Mouse (Mus musculus) embryonic facial prominence, embryonic 11.5 days (tissue): ENCODE data around the gene Prdm12. TPM values are rescaled to one million over a fixed set of nuclear protein-coding genes. Genes with fewer than 3 reads are reported as not detected.
A peak's percentile ranks its signal among the peaks of the same experiment; 100 is the strongest.
"Not testable (repeated sequence)": the region's sequence is repeated elsewhere in the genome, so short reads cannot be mapped to it uniquely, and the experiment has no call there.

Source experiments
- ATAC-seq: fragments of 200-750 bp; cut with Nextera tagmentation; replicated peaks from 2 replicates; pipeline ENCODE4 v1.8.0; 2017; ENCODE audit warnings: low read depth; ENCODE audit not compliant: insufficient number of reproducible peaks, low FRiP score, low TSS enrichment
- DNase-seq: peaks from one replicate; pipeline ENCODE4 v3.0.0-alpha.2; 2015; ENCODE audit warnings: low spot score
- H3K27ac ChIP-seq: fragments of 300-500 bp; sonication (generic); replicated peaks from 2 replicates; pipeline ENCODE4 v1.5.1; 2014; ENCODE audit warnings: mild to moderate bottlenecking, low read depth, low read length, control low read depth
- H3K27me3 ChIP-seq: fragments of 300-500 bp; sonication (generic); 2 replicates; pipeline ENCODE4 v1.6.1; 2014; ENCODE audit warnings: mild to moderate bottlenecking, low read length, moderate library complexity, mixed read lengths; ENCODE audit not compliant: control insufficient read depth, insufficient read depth
- H3K36me3 ChIP-seq: fragments of 300-500 bp; sonication (generic); replicated peaks from 2 replicates; pipeline ENCODE4 v1.6.1; 2014; ENCODE audit warnings: low read depth, mild to moderate bottlenecking, low read length, moderate library complexity, mixed read lengths; ENCODE audit not compliant: control insufficient read depth, insufficient read depth
- H3K4me1 ChIP-seq: fragments of 300-500 bp; sonication (generic); 2 replicates; pipeline ENCODE4 v1.6.1; 2014; ENCODE audit warnings: low read length, mixed read lengths; ENCODE audit not compliant: control insufficient read depth, insufficient read depth
- H3K4me2 ChIP-seq: fragments of 300-500 bp; sonication (generic); 2 replicates; pipeline ENCODE4 v1.6.1; 2014; ENCODE audit warnings: low read depth, mild to moderate bottlenecking, control low read depth, low read length, moderate library complexity
- H3K4me3 ChIP-seq: fragments of 300-500 bp; sonication (generic); 2 replicates; pipeline ENCODE4 v1.5.1; 2014; ENCODE audit warnings: low read depth, low read length, control low read depth
- H3K9ac ChIP-seq: fragments of 300-500 bp; sonication (generic); replicated peaks from 2 replicates; pipeline ENCODE4 v1.6.1; 2014; ENCODE audit warnings: mild to moderate bottlenecking, control low read depth, low read length
- H3K9me3 ChIP-seq: fragments of 300-500 bp; sonication (generic); replicated peaks from 2 replicates; pipeline ENCODE4 v1.6.1; 2016; ENCODE audit warnings: mild to moderate bottlenecking, low read length, inconsistent platforms, mixed read lengths; ENCODE audit not compliant: control insufficient read depth
- WGBS: fragments of 180-500 bp; shearing (Covaris S2); extraction: QIAGEN DNeasy Blood & Tissue Kit; methylation state at CpG from one replicate; pipeline ENCODE4 v1.1.7; 2014; 5-methylcytosine and 5-hydroxymethylcytosine counted together
- polyA plus RNA-seq: library from polyadenylated mRNA; unstranded; fragments of >200 nt; fragmentation: Nextera tagmentation; extraction: Ambion mirVana; gene quantifications from 2 replicates; pipeline ENCODE4 v1.2.1, GENCODE M21; 2014

Gene Prdm12
- polyA plus RNA-seq, 1 experiment from 2014 or later = 4.5 TPM

DNA sequence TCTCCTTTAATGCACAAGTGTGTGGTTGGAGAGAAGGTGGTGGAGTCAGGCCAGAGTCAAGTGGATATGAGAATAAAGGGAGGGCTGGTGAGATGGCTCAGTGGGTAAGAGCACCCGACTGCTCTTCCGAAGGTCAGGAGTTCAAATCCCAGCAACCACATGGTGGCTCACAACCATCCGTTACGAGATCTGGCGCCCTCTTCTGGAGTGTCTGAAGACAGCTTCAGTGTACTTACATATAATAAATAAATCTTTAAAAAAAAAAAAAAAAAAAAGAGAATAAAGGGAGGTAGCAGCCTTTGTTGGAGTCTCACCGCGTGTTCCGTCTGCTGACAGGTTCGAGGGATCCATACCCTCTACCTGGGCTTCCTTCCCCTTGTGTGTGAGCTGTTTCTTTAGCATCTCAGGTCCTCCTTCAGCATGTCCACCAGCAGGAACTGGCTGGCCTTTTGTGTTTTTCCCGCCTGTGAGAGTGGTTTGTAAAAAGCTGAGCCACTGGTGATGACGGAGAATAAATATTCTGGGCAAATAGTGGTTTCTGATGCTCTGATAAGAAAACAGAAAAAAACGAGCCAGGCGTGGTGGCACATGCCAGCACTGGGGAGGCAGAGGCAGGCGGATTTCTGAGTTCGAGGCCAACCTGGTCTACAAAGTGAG lies 41.3 kb downstream of the Prdm12 start:
- not testable (repeated sequence) for H3K9me3 ChIP-seq, H3K27me3 ChIP-seq, H3K4me3 ChIP-seq, H3K4me1 ChIP-seq, DNase-seq, H3K9ac ChIP-seq, H3K4me2 ChIP-seq, ATAC-seq, H3K27ac ChIP-seq
- peaks cover 17% of the 10 kb centered on the region for H3K36me3 ChIP-seq
- 91% methylated on average over 15 of the region's 15 CpGs for WGBS

DNA sequence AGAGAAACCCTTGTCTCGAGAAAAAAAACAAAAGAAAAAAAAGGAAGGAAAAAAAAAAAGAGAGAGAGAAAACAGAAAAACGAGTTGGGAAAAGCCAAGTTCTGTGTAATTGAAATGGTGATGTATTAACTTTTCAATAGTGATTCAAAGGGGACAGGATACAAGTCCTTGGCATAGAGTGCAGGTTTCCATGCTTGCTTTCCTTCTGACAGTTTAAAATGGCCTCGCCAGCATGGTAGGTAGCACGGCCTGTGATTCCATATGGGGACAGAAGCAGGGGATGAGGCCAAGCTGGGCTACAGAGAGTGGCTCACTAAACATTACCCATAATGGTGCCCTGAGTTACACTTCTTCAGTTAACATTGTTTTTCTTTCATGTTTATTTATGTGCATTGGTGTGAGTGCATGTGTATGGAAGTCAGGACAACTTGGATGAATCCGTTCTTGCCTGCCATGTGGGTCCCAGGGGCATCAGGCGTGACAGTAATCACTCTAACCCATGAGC lies 41.9 kb downstream of the Prdm12 start:
- H3K9ac ChIP-seq = no peak overlapping the region
- no peak overlapping the region for H3K27ac ChIP-seq
- no peaks in the 10 kb centered on the region for H3K9me3 ChIP-seq
- ATAC-seq (no peak), DNase-seq (no peak)
- no peak overlapping the region for H3K4me3 ChIP-seq
- no peaks in the 10 kb centered on the region for H3K27me3 ChIP-seq
- WGBS = 88% methylated on average over 6 of the region's 6 CpGs
- no peak overlapping the region for H3K4me2 ChIP-seq
- H3K4me1 ChIP-seq = no peaks in the 10 kb centered on the region
- peaks cover 12% of the 10 kb centered on the region for H3K36me3 ChIP-seq

DNA sequence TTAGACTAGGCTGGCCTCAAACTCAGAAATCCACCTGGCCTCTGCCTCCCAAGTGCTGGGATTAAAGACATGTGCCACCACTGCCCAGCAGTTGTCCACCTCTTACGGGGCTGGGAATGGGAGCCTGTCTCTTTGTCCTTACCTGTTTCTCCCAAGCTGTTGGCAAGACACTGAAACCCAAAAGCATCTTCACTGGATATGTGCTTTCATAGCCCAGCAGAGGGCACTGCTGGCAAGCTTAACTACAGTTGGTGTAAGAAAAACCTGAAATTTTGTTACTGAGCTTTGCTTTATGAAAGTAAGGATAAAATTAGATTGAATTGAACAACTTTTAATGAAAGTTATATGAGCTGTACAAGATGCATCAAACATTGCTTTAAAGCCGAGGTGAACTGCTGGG lies 43.8 kb downstream of the Prdm12 start:
- Histone ChIP-seq H3K27ac (no peak overlapping the region), H3K36me3 (peaks cover 8% of the 10 kb centered on the region), H3K4me1 (no peaks in the 10 kb centered on the region), H3K4me3 (no peak overlapping the region), H3K9ac (no peak overlapping the region), H3K27me3 (no peaks in the 10 kb centered on the region), H3K9me3 (no peaks in the 10 kb centered on the region), H3K4me2 (no peak overlapping the region)
- DNase-seq = peak; percentile 79
- ATAC-seq = no peak
- WGBS = 29% methylated on average over 2 of the region's 2 CpGs

DNA sequence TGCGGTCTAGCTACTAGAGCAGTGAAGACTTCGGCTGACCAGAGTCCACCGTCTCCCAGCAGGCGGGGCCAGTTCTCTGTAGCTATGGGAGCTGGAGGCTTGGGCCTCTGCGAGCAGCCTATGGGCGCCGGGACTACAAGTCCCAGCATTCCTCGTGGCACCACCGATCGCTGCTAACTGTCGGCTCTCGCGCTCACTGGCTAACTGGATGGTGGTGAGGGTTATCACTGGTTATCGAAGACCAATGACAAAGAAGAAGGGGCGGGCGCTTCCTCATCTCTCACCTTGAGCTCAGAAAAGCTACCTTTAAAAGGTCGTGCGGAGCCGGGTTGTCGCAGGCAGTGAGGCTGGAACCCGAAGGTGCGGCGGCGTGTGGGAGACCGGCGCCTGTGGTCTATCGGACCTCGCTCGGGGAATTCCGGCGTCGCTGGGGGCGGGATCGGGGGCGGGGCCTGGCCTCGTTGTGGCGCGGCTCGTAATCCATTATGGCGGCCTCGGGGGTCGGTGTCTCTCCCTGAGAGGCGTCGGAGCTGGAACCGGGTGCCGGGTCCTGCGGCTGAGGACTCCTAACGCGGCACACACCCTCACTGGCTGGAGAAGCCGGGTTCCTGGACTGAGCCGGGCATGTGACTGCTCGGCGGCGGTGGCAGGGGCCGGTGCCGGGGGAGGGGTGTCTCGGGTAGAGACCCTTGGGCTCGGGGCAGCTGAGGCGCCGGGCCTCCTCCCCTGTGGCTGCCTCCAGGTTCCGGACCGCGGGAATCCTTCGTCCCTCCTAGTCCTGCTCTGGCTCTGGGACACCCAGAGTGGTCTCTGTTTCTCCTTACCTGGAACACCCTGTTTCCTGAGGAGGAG lies 48.5 kb downstream of the Prdm12 start, which contains the start of gene Abl1:
Gene Abl1 (plus strand): TSS at position 303 of the 852 bp plus-strand sequence.
- Histone ChIP-seq H3K36me3 (no peaks in the 10 kb centered on the region), H3K4me2 (peak within 1 kb of the TSS; percentile 80), H3K27ac (peak within 1 kb of the TSS; percentile 88), H3K9ac (peak within 1 kb of the TSS; percentile 87), H3K27me3 (no peaks in the 10 kb centered on the region), H3K4me3 (peak within 1 kb of the TSS; percentile 92), H3K4me1 (no peaks in the 10 kb centered on the region), H3K9me3 (no peaks in the 10 kb centered on the region)
- peak; percentile 99 for ATAC-seq
- peak; percentile 98 for DNase-seq
- under 1% methylated on average over 58 of the region's 64 CpGs for WGBS

DNA sequence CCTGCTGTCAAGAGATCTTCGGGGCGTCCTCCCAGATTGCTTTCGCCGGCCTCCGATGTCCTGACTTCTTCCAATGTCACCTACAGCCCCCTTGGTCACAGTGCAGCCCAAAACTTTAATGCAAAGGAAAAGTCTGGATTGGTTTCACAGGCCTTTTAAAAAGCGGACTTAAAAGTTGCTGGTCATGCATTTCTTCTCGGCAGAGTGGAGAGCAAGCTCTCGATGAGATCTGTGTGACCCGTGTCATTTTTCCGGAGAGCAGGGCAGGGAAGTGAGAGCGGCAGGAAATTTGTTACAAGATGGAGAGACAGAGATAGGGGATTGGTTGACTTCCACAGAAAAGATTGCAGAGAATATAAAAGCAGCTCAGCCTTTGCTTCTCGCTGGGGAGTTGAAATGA lies 49.2 kb downstream of the Prdm12 start:
- peak overlapping the region; percentile 87 for H3K9ac ChIP-seq
- DNase-seq = peak; percentile 7
- no peaks in the 10 kb centered on the region for H3K36me3 ChIP-seq
- H3K4me2 ChIP-seq = peak overlapping the region; percentile 80
- peak overlapping the region; percentile 88 for H3K27ac ChIP-seq
- H3K9me3 ChIP-seq = no peaks in the 10 kb centered on the region
- WGBS = 0% methylated on average over 12 of the region's 12 CpGs
- H3K27me3 ChIP-seq = no peaks in the 10 kb centered on the region
- H3K4me1 ChIP-seq = no peaks in the 10 kb centered on the region
- no peak for ATAC-seq
- H3K4me3 ChIP-seq = peak overlapping the region; percentile 92

DNA sequence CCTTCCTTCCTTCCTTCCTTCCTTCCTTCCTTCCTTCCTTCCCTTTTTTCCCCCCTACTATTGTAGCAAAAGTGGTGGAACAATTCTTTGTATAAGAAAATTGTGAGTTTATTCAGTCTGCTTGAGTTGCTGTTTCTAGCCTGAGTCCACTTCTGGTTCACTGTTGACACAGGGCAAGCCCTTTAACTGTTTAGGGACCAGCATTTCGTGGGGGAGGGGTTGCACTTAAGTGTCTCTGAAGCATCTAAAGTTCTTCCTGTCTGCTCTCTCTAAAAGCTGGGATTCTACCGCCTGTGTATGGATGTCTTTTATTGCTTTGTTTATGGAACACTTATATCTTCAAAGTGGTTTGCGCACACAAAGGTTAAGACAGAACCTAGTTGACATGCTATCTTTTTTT lies 50.2 kb downstream of the Prdm12 start:
- Histone ChIP-seq H3K9ac (0 out of 2 replicates have a peak overlapping the region, but pooled peaks have one; percentile 34), H3K4me1 (no peaks in the 10 kb centered on the region), H3K4me2 (peak overlapping the region; percentile 80), H3K27me3 (no peaks in the 10 kb centered on the region), H3K36me3 (no peaks in the 10 kb centered on the region), H3K4me3 (peak overlapping the region; percentile 92), H3K27ac (no peak overlapping the region), H3K9me3 (no peaks in the 10 kb centered on the region)
- DNase-seq (no peak), ATAC-seq (no peak)
- WGBS = 49% methylated on average over 3 of the region's 3 CpGs

DNA sequence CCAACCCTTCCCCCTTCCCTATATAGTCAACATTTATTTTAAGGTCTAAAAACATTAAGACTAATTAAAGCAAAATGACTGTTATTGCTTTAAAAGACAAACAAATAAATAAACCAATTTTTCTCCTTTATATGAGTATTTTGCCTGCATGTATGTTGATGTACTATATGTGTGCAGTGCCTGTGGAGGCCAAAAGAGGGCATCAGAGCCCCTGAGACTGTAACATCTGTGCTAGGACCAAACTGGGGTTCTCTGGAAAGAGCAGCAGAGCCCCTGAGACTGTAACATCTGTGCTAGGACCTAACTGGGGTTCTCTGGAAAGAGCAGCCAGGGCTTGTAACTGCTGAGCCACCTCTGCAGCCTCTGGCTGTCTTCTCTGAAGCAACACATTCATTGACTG lies 58.4 kb downstream of the Prdm12 start:
- Histone ChIP-seq H3K9me3 (no peaks in the 10 kb centered on the region), H3K27me3 (no peaks in the 10 kb centered on the region), H3K36me3 (no peaks in the 10 kb centered on the region; the same call in 1 of the 2 replicates), H3K9ac (no peak overlapping the region), H3K4me3 (no peak overlapping the region), H3K27ac (no peak overlapping the region), H3K4me2 (no peak overlapping the region), H3K4me1 (no peaks in the 10 kb centered on the region)
- DNase-seq = peak; percentile 10
- ATAC-seq = no peak
